Comparison of ENCODE assay signal across 7 mouse cellular contexts in genomic region chr13:56678188-56678787, GRCm38 (mm10). TPM values are rescaled to one million over a fixed set of nuclear protein-coding genes. Genes with fewer than 3 reads are reported as not detected.
DNase-seq lines count a peak whose midpoint lies in the region; ATAC-seq lines count a peak whose summit lies in the region.

No protein-coding gene starts in this region.

- no peaks in the 10 kb centered on the region for H3K9me3 ChIP-seq in intestine, embryonic 16.5 days (ENCODE audit: control insufficient read depth, low read length)

- 0 out of 2 replicates have a peak, but pooled peaks have one; percentile 29 for ATAC-seq in common myeloid progenitor, adult 5-6 weeks (replicated peaks; ENCODE audit: low read depth, poor library complexity, severe bottlenecking)
- ATAC-seq in intestine, embryonic 16.5 days, result peak; percentile 87
- ATAC-seq in activated CD4-positive, CD25-positive, alpha-beta regulatory T cell, adult 4 months, result no peak

- peaks cover 25% of the 10 kb centered on the region for H3K4me1 ChIP-seq in intestine, embryonic 16.5 days (ENCODE audit: control insufficient read depth, insufficient read depth, low read length)

- 28% methylated on average over 10 of the region's 10 CpGs for WGBS in intestine, embryonic 16.5 days

- H3K9ac ChIP-seq in intestine, embryonic 16.5 days (ENCODE audit: low read depth, low read length), result no peak overlapping the region

- H3K27me3 ChIP-seq in intestine, embryonic 16.5 days (replicated peaks; ENCODE audit: control insufficient read depth, insufficient read depth, low read length), result no peaks in the 10 kb centered on the region

- no peak overlapping the region for H3K4me2 ChIP-seq in intestine, embryonic 16.5 days (ENCODE audit: low read depth, low read length)

- peak overlapping the region; percentile 69 for H3K27ac ChIP-seq in intestine, embryonic 16.5 days (ENCODE audit: low read length)

- DNase-seq in adrenal gland, postnatal 10 days, result peak; percentile 78
- DNase-seq in lung, postnatal 36 days, result peak; percentile 71
- no peak for DNase-seq in frontal cortex, postnatal 36 days (ENCODE audit: low spot score in 2 of 2)
- no peak for DNase-seq in thymus, postnatal 4 days

- H3K4me3 ChIP-seq in intestine, embryonic 16.5 days (ENCODE audit: low read length), result no peak overlapping the region

- H3K36me3 ChIP-seq in intestine, embryonic 16.5 days (ENCODE audit: control insufficient read depth, insufficient read depth, low read length), result no peaks in the 10 kb centered on the region

RNA-seq across cellular contexts. Expression of gene Smad5, which starts 24.5 kb away (rescaled TPM):
- total RNA-seq in adrenal gland, postnatal 10 days (2021), result 10 to 100 TPM; 51.6 to 59.0 TPM
- total RNA-seq in common myeloid progenitor, adult 5-6 weeks (2017), result 29.6 and 30.8 TPM in 2 replicates
- polyA plus RNA-seq in intestine, embryonic 16.5 days (2015; fragmentation: Nextera tagmentation; extraction: Ambion mirVana), result 14.5 and 15.3 TPM in 2 replicates
- 10 to 100 TPM in 1 of 2 experiments, 1 to 10 TPM in 1; 9.0 to 11.7 TPM for polyA plus RNA-seq in activated CD4-positive, CD25-positive, alpha-beta regulatory T cell, adult 4 months (2017; shearing (Covaris generic))

Comparison
In these comparisons a context has a peak if more than half of its experiments do, and no peak if none do; other contexts are left out.
1. DNase-seq: peak in adrenal gland, postnatal 10 days (single experiment) and lung, postnatal 36 days (single experiment); none in frontal cortex, postnatal 36 days (0 of 2) and thymus, postnatal 4 days (single experiment).